Mouse (Mus musculus) liver, adult 2 months (tissue): ENCODE measurements around the gene Zfp760.

Experiments
- CTCF ChIP-seq: fragments of 200-500 bp; IDR thresholded peaks from 2 replicates; pipeline ENCODE4 v1.5.1; 2011; ENCODE audit warnings: low read depth, low read length, control low read depth
- POLR2A ChIP-seq: fragments of 200-500 bp; IDR thresholded peaks from 2 replicates; pipeline ENCODE4 v1.6.1; 2011; ENCODE audit warnings: low read length, control low read depth; ENCODE audit not compliant: insufficient read depth; ENCODE audit errors: extremely low read depth

DNA sequence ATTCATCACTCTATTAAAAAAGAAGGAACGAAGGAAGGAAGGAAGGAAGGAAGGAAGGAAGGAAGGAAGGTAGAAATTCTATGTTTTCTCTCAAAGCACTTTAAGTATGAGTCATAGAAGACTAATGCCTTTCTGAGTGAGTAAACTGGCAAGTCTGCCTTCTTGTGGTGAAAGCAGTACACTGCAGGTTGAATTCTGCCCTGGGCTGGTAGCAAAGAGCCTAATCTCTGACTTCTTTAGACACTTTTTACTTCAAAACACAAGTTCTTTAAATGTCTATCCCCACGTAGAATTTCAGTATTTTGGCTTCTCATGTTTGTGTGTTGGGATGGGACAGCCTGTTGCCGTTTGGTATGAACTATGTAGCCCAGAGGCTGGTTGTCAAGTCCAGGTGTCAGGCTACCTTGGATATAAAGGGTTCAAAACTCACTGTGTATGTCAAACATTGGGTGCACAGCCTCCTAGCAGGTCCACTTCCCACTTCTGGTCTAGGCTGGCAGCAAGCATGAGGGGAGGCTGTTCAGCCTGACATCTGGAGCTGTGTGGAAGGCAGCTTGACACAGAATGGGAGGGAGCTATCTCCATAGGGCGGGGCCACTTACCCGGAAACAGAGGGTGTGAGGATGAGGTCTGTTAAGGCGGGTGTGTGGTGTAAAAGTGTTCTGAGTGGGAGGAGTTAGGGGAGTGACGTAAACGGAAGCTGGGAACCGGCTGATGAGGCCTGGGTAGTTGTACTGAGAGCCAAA is 28.1 kb upstream of the Zfp760 start:
- TF ChIP-seq POLR2A (0 out of 2 replicates have a peak, but pooled peaks have one; percentile 24), CTCF (peak; percentile 44)
